Mouse (Mus musculus): ENCODE data around the gene Cd5. TPM values are rescaled to one million over a fixed set of nuclear protein-coding genes. Genes with fewer than 3 reads are reported as not detected.

The Cd5 gene
- polyA plus RNA-seq (2012; rRNA removed) = 0.13 and 0.15 TPM in 2 replicates

DNA sequence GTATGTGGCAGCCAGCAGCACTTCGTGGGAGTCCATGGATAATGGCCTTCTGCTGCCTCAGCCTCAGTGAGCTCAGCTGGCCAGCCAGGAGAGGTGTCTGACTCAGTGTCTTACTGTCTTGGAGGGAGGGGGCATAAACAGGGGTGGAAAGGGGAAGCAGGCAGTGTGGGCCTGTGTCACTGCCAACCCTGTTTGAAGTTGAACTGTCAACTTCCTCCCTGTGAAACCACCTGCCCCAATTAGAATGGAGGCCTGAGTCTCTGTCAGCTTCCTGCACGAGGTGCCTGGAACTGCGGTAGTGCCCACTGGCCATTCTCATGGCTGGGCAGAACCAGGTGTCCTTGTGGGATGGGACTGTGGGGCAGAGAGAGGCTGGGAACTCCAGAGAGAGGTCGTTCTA, at the start of gene Cd5:
Cd5 (minus strand) TSS at position 192 of the 400 bp plus-strand sequence.

DNA sequence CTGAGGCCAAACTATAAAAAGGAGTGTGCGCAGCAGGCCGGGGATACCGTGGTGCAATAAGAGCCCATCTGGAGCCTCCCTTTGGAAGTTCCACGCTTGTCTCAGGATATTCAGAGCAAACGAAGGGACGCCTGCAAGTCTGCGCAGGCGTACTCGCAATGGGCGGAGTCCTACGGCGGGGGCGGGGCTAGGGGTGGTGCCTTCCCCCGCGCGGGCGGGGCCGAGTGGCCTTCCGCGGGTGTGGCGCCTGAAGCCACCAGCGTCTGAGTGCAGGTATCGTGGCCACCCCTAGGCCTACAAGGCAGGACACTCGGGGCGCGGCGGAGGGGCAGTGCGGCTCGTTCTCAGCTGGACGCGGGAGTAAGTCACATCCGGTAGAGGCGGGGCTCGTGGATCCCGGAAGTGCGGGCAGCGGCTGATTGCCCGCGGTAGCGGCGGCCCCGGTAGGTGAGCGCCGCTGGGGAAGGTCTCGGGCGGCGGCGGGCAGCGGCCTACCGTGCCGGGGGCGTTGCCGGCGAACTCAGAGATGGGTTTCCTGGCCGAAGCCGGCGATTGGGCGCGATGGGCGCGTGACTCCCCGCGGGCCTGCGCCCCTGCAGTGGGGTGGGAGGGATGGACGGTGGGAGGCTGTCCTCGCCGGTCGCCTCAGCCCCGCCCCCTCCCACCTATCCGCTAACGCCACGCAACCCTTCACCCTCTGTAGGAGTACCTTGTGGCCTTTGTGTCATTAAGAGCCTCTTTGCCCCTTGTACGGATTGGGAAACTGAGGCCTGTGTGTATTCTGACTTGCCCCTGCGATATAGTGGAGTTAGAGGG, 50.1 kb downstream of the Cd5 start, which contains the start of gene Vps37c:
Vps37c (plus strand) TSS at position 199 of the 816 bp plus-strand sequence.

DNA sequence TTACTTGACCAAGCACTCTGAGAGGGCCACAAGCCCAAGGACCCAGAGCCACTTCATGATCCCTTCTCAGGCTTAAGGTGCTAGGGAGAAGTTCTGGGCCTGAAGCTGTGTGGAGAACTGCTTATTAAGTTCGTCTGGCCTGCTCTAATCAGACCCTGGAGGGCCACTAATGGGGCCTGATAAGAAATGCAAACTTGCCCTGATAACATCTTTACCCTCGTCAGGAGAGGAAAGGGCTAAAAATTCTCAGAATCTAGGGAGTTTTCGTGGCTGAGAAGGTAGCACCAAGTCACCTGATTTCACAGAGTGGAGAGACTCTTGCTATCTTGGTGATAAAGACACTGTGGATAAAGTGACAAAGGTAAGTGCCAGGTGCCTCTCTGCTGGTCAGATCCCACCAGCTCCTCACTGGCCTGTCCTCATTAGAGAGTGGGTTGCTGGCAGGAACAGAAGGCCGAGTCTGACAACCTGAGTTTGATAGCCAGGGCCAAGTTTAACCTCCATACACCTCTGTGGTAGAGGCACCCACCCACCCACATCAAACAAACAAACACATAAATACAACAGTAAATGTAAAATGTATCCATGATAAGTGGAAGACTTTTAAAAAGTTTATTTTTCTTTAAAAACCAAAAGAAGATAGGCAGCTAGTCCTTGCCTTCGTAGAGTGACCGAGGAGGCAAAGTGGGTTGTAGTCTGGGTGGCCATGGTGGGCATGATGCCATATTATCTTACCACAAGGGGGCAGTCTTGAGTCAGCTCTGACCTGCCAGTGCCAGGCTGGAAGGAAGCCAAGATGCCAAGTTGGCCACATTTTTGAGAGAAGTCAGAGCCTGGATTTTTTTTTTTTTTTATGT, 60.7 kb downstream of the Cd5 start, which contains the start of gene Pga5:
Pga5 (minus strand) TSS at position 157 of the 857 bp plus-strand sequence.

Other genes with a start within 250 kb of the Cd5 start
- 103 and 104 TPM in 2 replicates for gene Cpsf7, start 213.7 kb downstream of the Cd5 start, polyA plus RNA-seq (2012; rRNA removed)
- 50.7 and 54.6 TPM in 2 replicates for gene Sdhaf2, start 212.9 kb downstream of the Cd5 start, polyA plus RNA-seq (2012; rRNA removed)
- 49.2 and 51.5 TPM in 2 replicates for gene Tmem216, start 182.8 kb downstream of the Cd5 start, polyA plus RNA-seq (2012; rRNA removed)
- gene Cyb561a3, start 161.8 kb downstream of the Cd5 start, polyA plus RNA-seq (2012; rRNA removed) = 27.3 and 27.8 TPM in 2 replicates
- 29.2 and 29.8 TPM in 2 replicates for gene Tmem138, start 161.6 kb downstream of the Cd5 start, polyA plus RNA-seq (2012; rRNA removed)
- 180 TPM in 2 replicates for gene Ddb1, start 133.7 kb downstream of the Cd5 start, polyA plus RNA-seq (2012; rRNA removed)
- gene Tkfc, start 133.3 kb downstream of the Cd5 start, polyA plus RNA-seq (2012; rRNA removed) = 30.3 and 31.9 TPM in 2 replicates
- 2.3 and 3.2 TPM in 2 replicates for gene Vwce, start 104.8 kb downstream of the Cd5 start, polyA plus RNA-seq (2012; rRNA removed)
- gene Pga5, start 60.9 kb downstream of the Cd5 start, polyA plus RNA-seq (2012; rRNA removed) = 0.05 TPM in 1 of 2 replicates, not detected in the other
- 19.8 and 21.0 TPM in 2 replicates for gene Vps37c, start 50.3 kb downstream of the Cd5 start, polyA plus RNA-seq (2012; rRNA removed)
- 0.03 and 0.06 TPM in 2 replicates for gene Cd6, start 91.1 kb upstream of the Cd5 start, polyA plus RNA-seq (2012; rRNA removed)
- gene Slc15a3, start 100.7 kb upstream of the Cd5 start, polyA plus RNA-seq (2012; rRNA removed) = 0.78 and 0.83 TPM in 2 replicates
- 219 and 221 TPM in 2 replicates for gene Tmem132a, start 130.9 kb upstream of the Cd5 start, polyA plus RNA-seq (2012; rRNA removed)
- 40.8 and 44.3 TPM in 2 replicates for gene Tmem109, start 143.0 kb upstream of the Cd5 start, polyA plus RNA-seq (2012; rRNA removed)
- gene Prpf19, start 156.2 kb upstream of the Cd5 start, polyA plus RNA-seq (2012; rRNA removed) = 336 and 337 TPM in 2 replicates
- 0.47 and 0.65 TPM in 2 replicates for gene Zp1, start 181.6 kb upstream of the Cd5 start, polyA plus RNA-seq (2012; rRNA removed)
- 0.28 and 0.31 TPM in 2 replicates for gene Ptgdr2, start 198.2 kb upstream of the Cd5 start, polyA plus RNA-seq (2012; rRNA removed)
- gene Ccdc86, start 210.3 kb upstream of the Cd5 start, polyA plus RNA-seq (2012; rRNA removed) = 4.7 and 5.0 TPM in 2 replicates
- gene Ms4a10, start 235.7 kb upstream of the Cd5 start, polyA plus RNA-seq (2012; rRNA removed) = not detected in 2 replicates

All from central nervous system, embryonic 18 days (tissue).